Mouse (Mus musculus): Measurements from ENCODE around the gene Tcf25. TPM values are rescaled to one million over a fixed set of nuclear protein-coding genes. Genes with fewer than 3 reads are reported as not detected.
"Not testable (repeated sequence)": the region's sequence is repeated elsewhere in the genome, so short reads cannot be mapped to it uniquely, and the experiment has no call there.

The Tcf25 gene
- polyA plus RNA-seq, 1 experiment = 692 TPM

DNA sequence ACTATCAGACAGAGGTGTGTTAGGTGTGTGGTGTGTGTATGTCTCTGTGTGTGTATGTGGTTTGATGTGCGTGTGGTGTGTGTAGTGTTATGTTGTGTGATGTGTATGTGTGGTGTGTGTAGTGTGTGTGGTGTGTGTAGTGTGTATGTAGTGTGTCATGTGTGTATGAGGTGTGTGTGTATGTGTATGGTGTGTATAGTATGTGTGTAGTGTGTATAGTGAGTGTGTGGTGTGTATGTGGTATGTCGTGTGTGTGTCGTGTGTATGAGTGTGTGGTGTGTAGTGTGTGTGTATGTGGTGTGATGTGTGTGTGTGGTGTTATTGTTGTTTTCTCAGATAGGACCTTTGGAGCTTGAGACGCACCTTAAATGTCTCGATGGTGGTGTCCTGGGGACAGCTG, 68.8 kb downstream of the Tcf25 start:
- peak overlapping the region; percentile 60 for H3K4me3 ChIP-seq (replicated peaks; ENCODE audit: insufficient read depth, low read depth, low read length)
- TF ChIP-seq POLR2A (IDR thresholded peaks at IDR 0.05; ENCODE audit: borderline replicate concordance, insufficient read depth, low read length) (no peak), CTCF (IDR thresholded peaks at IDR 0.05; ENCODE audit: borderline replicate concordance, insufficient read depth, low read depth, low read length) (no peak)

DNA sequence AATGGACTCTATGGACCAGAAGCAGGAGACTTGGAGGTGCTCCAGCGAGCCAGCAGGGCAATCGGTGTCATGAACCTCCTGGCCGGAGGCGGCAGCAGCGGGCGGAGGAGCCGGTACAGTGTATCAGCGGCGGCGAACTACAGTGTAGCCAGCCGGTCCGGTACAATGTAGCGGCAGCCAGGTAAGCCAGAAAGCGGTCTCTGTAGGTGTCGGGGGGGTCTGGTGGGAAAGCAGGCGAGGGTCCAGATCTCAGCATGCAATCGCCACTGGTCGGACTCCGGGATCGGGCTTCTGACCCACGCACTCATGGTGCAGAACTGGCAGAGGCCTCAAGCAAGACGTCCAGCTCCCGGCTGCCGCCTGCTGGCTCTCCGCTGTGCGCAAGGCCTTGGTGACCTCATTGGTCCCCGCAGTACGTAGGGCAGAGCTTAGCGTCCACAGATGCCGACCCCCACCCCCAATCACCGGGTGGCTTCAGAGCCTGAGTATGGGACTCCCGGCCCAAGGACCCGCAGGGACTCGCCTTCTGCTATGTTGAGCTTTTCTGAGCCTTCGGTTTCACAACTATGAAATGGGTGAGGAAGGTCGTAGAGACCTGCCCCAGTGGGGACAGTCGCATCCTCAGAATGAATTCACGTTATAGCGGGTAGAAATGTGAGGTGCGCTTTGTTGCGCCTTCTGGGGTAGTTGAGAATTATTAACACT, 69.5 kb downstream of the Tcf25 start:
- Histone ChIP-seq H3K4me3 (replicated peaks; ENCODE audit: insufficient read depth, low read depth, low read length) (peak overlapping the region; percentile 60), H3K4me1 (ENCODE audit: control insufficient read depth, insufficient read depth, low read length) (peaks cover 25% of the 10 kb centered on the region), H3K27ac (ENCODE audit: insufficient read depth, low read length) (peak overlapping the region; percentile 73), H3K27me3 (ENCODE audit: control insufficient read depth, insufficient read depth, low read length) (no peaks in the 10 kb centered on the region)
- peak; percentile 97 to 99 for DNase-seq
- TF ChIP-seq CTCF (IDR thresholded peaks at IDR 0.05; ENCODE audit: borderline replicate concordance, insufficient read depth, low read depth, low read length) (peak; percentile 68), POLR2A (IDR thresholded peaks at IDR 0.05; ENCODE audit: borderline replicate concordance, insufficient read depth, low read length) (peak; percentile 57; the same call in 1 of the 2 replicates)
- WGBS = under 1% methylated on average over 41 of the region's 41 CpGs

More for the DNA sequence above, 68.8 kb downstream of the Tcf25 start:
- 68% methylated on average over 5 of the region's 5 CpGs for WGBS
- H3K27me3 ChIP-seq (ENCODE audit: control insufficient read depth, insufficient read depth, low read length) = no peaks in the 10 kb centered on the region
- H3K4me1 ChIP-seq (ENCODE audit: control insufficient read depth, insufficient read depth, low read length) = peaks cover 21% of the 10 kb centered on the region
- DNase-seq = no peak
- peak overlapping the region; percentile 73 for H3K27ac ChIP-seq (ENCODE audit: insufficient read depth, low read length)

DNA sequence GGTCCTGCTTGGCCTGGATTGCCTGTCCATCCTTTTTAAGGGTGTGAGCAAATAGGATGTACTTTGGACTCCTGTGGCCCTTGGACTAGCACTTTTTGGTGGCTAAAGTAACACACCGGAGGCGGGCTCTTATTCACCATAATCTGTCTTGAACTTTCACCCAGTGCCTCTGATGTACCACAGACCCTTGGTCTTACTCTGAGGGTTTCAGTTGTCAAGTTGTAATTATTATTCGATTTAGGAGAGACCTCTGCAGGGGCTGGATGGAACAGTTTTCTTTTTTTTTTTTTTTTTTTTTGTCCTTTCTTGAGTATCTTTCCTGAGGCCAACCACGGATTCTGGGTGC, 70.0 kb downstream of the Tcf25 start:
- Histone ChIP-seq H3K4me3 (replicated peaks; ENCODE audit: insufficient read depth, low read depth, low read length) (peak overlapping the region; percentile 60), H3K4me1 (ENCODE audit: control insufficient read depth, insufficient read depth, low read length) (peaks cover 25% of the 10 kb centered on the region), H3K27me3 (ENCODE audit: control insufficient read depth, insufficient read depth, low read length) (no peaks in the 10 kb centered on the region), H3K27ac (ENCODE audit: insufficient read depth, low read length) (peak overlapping the region; percentile 73)
- DNase-seq = no peak
- WGBS = under 1% methylated on average over 4 of the region's 4 CpGs
- TF ChIP-seq CTCF (IDR thresholded peaks at IDR 0.05; ENCODE audit: borderline replicate concordance, insufficient read depth, low read depth, low read length) (no peak), POLR2A (IDR thresholded peaks at IDR 0.05; ENCODE audit: borderline replicate concordance, insufficient read depth, low read length) (no peak)

DNA sequence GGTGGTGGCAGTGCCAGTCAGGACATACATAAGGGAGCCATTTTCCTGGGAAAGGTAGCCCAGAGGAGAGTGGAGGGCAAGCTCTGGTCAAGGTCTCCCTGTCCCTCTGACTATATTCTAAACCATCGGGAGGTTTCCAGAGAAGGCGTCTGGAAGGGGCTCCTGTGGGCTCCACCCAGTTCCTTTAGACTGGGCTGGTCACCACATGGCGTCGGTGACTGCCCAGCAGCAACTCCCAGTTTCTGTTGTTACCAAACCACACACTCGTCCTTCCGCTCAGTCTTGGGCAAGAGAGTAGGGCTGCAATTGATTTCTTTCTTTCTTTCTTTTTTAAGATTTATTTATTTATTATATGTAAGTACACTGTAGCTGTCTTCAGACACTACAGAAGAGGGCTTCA, 70.6 kb downstream of the Tcf25 start:
- H3K27me3 ChIP-seq (ENCODE audit: control insufficient read depth, insufficient read depth, low read length) = no peaks in the 10 kb centered on the region

DNA sequence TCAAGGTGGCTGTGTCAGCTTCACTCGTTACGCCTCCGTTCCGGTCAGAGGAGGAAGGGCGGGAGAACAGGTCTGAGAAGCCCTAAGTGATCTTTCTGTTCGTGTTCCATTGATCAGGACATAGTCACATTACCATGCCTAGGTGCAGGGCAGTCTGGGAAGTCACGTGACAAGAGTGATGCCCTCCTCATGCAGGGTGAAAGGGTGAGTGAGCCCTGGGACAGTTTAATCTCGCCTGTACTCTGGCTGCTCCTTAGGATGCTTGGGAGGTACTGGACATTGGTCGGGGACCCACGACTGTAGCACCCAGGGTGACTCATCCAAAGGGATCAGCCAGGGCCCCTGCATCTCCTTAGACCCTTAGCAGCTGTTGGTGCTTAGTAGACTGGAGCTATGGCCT, 72.4 kb downstream of the Tcf25 start:
- Histone ChIP-seq H3K4me3 (replicated peaks; ENCODE audit: insufficient read depth, low read depth, low read length) (no peak overlapping the region), H3K27me3 (ENCODE audit: control insufficient read depth, insufficient read depth, low read length) (no peaks in the 10 kb centered on the region), H3K4me1 (ENCODE audit: control insufficient read depth, insufficient read depth, low read length) (peaks cover 25% of the 10 kb centered on the region), H3K27ac (ENCODE audit: insufficient read depth, low read length) (no peak overlapping the region)
- TF ChIP-seq CTCF (IDR thresholded peaks at IDR 0.05; ENCODE audit: borderline replicate concordance, insufficient read depth, low read depth, low read length) = no peak
- TF ChIP-seq POLR2A (IDR thresholded peaks at IDR 0.05; ENCODE audit: borderline replicate concordance, insufficient read depth, low read length) = no peak
- DNase-seq = no peak
- 83% methylated on average over 10 of the region's 10 CpGs for WGBS

More for the DNA sequence above, 70.6 kb downstream of the Tcf25 start:
- Histone ChIP-seq H3K27ac (ENCODE audit: insufficient read depth, low read length) (peak overlapping the region; percentile 73), H3K4me3 (replicated peaks; ENCODE audit: insufficient read depth, low read depth, low read length) (peak overlapping the region; percentile 58), H3K4me1 (ENCODE audit: control insufficient read depth, insufficient read depth, low read length) (peaks cover 25% of the 10 kb centered on the region)
- peak in 1 of 2 experiments; percentile 35 for DNase-seq
- TF ChIP-seq CTCF (IDR thresholded peaks at IDR 0.05; ENCODE audit: borderline replicate concordance, insufficient read depth, low read depth, low read length) = no peak
- no peak for TF ChIP-seq POLR2A (IDR thresholded peaks at IDR 0.05; ENCODE audit: borderline replicate concordance, insufficient read depth, low read length)
- 53% methylated on average over 6 of the region's 6 CpGs for WGBS

DNA sequence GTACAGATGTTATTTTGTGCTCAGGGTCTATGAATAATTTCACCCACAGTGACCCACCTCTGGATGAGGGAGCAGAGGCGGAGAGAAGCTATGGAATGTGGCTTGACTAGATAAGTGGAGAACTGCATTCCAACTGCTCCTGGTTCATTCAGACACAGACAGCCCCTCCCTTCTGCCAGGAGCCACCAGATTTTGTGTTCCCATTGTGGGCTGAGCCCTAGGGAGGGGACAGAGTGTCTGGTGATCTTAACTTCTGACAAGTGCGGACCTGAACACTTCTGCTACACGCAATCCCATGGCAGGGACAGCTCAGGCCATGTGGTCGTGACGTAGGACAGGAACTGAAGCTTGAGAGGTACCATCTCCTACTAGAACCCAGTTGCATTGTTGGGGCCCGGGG, 73.2 kb downstream of the Tcf25 start:
- 93% methylated on average over 6 of the region's 6 CpGs for WGBS
- no peak for TF ChIP-seq CTCF (IDR thresholded peaks at IDR 0.05; ENCODE audit: borderline replicate concordance, insufficient read depth, low read depth, low read length)
- TF ChIP-seq POLR2A (IDR thresholded peaks at IDR 0.05; ENCODE audit: borderline replicate concordance, insufficient read depth, low read length) = no peak
- no peak overlapping the region for H3K4me3 ChIP-seq (replicated peaks; ENCODE audit: insufficient read depth, low read depth, low read length)
- peaks cover 25% of the 10 kb centered on the region for H3K4me1 ChIP-seq (ENCODE audit: control insufficient read depth, insufficient read depth, low read length)
- no peaks in the 10 kb centered on the region for H3K27me3 ChIP-seq (ENCODE audit: control insufficient read depth, insufficient read depth, low read length)
- no peak for DNase-seq
- H3K27ac ChIP-seq (ENCODE audit: insufficient read depth, low read length) = no peak overlapping the region

DNA sequence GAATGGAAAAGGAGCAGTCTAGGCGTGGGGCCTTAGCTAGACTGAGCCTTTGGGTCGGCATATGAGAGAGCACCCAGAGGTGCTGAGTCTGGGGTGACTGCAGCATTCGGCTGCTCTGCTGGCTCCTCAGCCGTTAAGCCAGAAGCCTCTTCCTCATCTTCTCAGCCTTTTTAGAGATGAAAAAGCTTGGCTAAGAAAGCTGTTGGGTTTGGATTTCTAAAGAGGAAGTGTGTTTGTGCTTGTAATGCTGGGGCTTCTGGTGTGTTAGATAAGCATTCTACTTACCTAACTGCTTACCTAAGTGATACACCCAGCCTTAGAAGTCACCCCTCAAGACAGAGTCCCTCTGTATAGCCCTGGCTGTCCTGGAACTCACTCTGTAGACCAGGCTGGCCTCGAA, 77.2 kb downstream of the Tcf25 start:
- peaks cover 15% of the 10 kb centered on the region for H3K4me1 ChIP-seq (ENCODE audit: control insufficient read depth, insufficient read depth, low read length)
- no peak for DNase-seq
- TF ChIP-seq POLR2A (IDR thresholded peaks at IDR 0.05; ENCODE audit: borderline replicate concordance, insufficient read depth, low read length) (no peak), CTCF (IDR thresholded peaks at IDR 0.05; ENCODE audit: borderline replicate concordance, insufficient read depth, low read depth, low read length) (no peak)
- 90% methylated on average over 5 of the region's 5 CpGs for WGBS
- H3K4me3 ChIP-seq (replicated peaks; ENCODE audit: insufficient read depth, low read depth, low read length) = no peak overlapping the region
- H3K27me3 ChIP-seq (ENCODE audit: control insufficient read depth, insufficient read depth, low read length) = no peaks in the 10 kb centered on the region
- H3K27ac ChIP-seq (ENCODE audit: insufficient read depth, low read length) = no peak overlapping the region

DNA sequence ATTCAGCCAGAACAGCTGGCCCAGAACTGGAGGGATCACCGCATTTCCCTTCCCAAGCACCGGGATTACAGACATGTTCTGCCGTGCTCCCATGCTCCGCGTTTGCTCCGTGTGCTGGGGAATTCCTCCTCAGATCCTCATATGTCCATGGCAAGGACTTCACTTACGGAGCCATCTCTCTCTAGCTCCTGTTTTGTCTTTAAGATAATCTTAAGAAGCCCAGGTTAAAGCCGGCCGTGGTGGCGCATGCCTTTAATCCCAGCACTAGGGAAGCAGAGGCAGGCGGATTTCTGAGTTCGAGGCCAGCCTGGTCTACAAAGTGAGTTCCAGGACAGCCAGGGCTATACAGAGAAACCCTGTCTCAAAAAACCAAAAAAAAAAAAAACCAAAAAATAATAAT, 78.2 kb downstream of the Tcf25 start:
- 93% methylated on average over 12 of the region's 12 CpGs for WGBS
- H3K27me3 ChIP-seq (ENCODE audit: control insufficient read depth, insufficient read depth, low read length); H3K27ac ChIP-seq (ENCODE audit: insufficient read depth, low read length); H3K4me1 ChIP-seq (ENCODE audit: control insufficient read depth, insufficient read depth, low read length); H3K4me3 ChIP-seq (replicated peaks; ENCODE audit: insufficient read depth, low read depth, low read length); DNase-seq: not testable (repeated sequence)

Measured in cerebellum, adult 2 months (tissue).